Mouse (Mus musculus): ENCODE measurements around the gene B3gat3.

GRCm38 (mm10) chr19:8943047-8943446, 22.9 kb downstream of the B3gat3 start:
- TF ChIP-seq CTCF (IDR thresholded peaks at IDR 0.05) (no peak), EP300 (IDR thresholded peaks at IDR 0.05; ENCODE audit: insufficient read depth, low read depth, low read length) (no peak)
